Comparison of ENCODE assay signal across 10 mouse cellular contexts in genomic region chr16:96235366-96235970, GRCm38 (mm10). TPM values are rescaled to one million over a fixed set of nuclear protein-coding genes. Genes with fewer than 3 reads are reported as not detected.
DNase-seq lines count a peak whose midpoint lies in the region; ATAC-seq lines count a peak whose summit lies in the region.
"Had no signal": no experiment of that assay in that cellular context is flagged by ENCODE, and none has a peak within 500 bp of the region (broad histone marks: within the 10 kb centered on the region; RNA-seq: fewer than 3 reads in every experiment).

TSS of gene B3galt5 (plus strand) at chr16:96235801.

- H3K9ac ChIP-seq in embryonic facial prominence, embryonic 12.5 days: no peak within 1 kb of the TSS
- peak within 1 kb of the TSS; percentile 2; the same call in 1 of the 2 replicates for H3K9ac ChIP-seq in hindbrain, embryonic 16.5 days (ENCODE audit: low read depth, low read length)
- H3K9ac ChIP-seq in midbrain, embryonic 13.5 days (replicated peaks): no peak within 1 kb of the TSS
- H3K9ac ChIP-seq: neural tube, embryonic 12.5 days had no signal

- H3K4me3 ChIP-seq in embryonic facial prominence, embryonic 12.5 days: no peak within 1 kb of the TSS
- no peak within 1 kb of the TSS for H3K4me3 ChIP-seq in hindbrain, embryonic 16.5 days (ENCODE audit: low read length)
- H3K4me3 ChIP-seq in midbrain, embryonic 13.5 days (replicated peaks): no peak within 1 kb of the TSS
- H3K4me3 ChIP-seq: neural tube, embryonic 12.5 days had no signal

- no peaks in the 10 kb centered on the region for H3K4me1 ChIP-seq in embryonic facial prominence, embryonic 12.5 days
- H3K4me1 ChIP-seq in hindbrain, embryonic 16.5 days (ENCODE audit: control insufficient read depth, insufficient read depth, low read depth, low read length): peaks cover 2% of the 10 kb centered on the region
- peaks cover 8% of the 10 kb centered on the region for H3K4me1 ChIP-seq in midbrain, embryonic 13.5 days (replicated peaks)
- H3K4me1 ChIP-seq: neural tube, embryonic 12.5 days had no signal

- 0 out of 2 replicates have a peak within 1 kb of the TSS, but pooled peaks have one; percentile 9 for H3K4me2 ChIP-seq in embryonic facial prominence, embryonic 12.5 days (replicated peaks)
- H3K4me2 ChIP-seq in hindbrain, embryonic 16.5 days (ENCODE audit: low read length): peak within 1 kb of the TSS; percentile 25
- peak within 1 kb of the TSS; percentile 31; the same call in 1 of the 2 replicates for H3K4me2 ChIP-seq in midbrain, embryonic 13.5 days (replicated peaks)
- H3K4me2 ChIP-seq: neural tube, embryonic 12.5 days had no signal

- WGBS in embryonic facial prominence, embryonic 12.5 days: 51% methylated on average over 17 of the region's 17 CpGs
- WGBS in hindbrain, embryonic 16.5 days: 57% methylated on average over 17 of the region's 17 CpGs
- 56% methylated on average over 17 of the region's 17 CpGs for WGBS in midbrain, embryonic 13.5 days

- 0 out of 2 replicates have a peak within 1 kb of the TSS, but pooled peaks have one; percentile 31 for H3K27ac ChIP-seq in embryonic facial prominence, embryonic 12.5 days
- H3K27ac ChIP-seq in hindbrain, embryonic 16.5 days (ENCODE audit: low read depth, low read length): peak within 1 kb of the TSS; percentile 32
- H3K27ac ChIP-seq in midbrain, embryonic 13.5 days: peak within 1 kb of the TSS; percentile 25; the same call in 1 of the 2 replicates
- H3K27ac ChIP-seq: neural tube, embryonic 12.5 days had no signal

- H3K36me3 ChIP-seq in embryonic facial prominence, embryonic 12.5 days: no peaks in the 10 kb centered on the region
- no peaks in the 10 kb centered on the region for H3K36me3 ChIP-seq in hindbrain, embryonic 16.5 days (ENCODE audit: control insufficient read depth, insufficient read depth, low read length)
- H3K36me3 ChIP-seq in midbrain, embryonic 13.5 days: no peaks in the 10 kb centered on the region
- H3K36me3 ChIP-seq: neural tube, embryonic 12.5 days had no signal

- no peaks in the 10 kb centered on the region for H3K9me3 ChIP-seq in embryonic facial prominence, embryonic 12.5 days
- H3K9me3 ChIP-seq in hindbrain, embryonic 16.5 days (ENCODE audit: control insufficient read depth, low read length): no peaks in the 10 kb centered on the region
- H3K9me3 ChIP-seq in midbrain, embryonic 13.5 days: no peaks in the 10 kb centered on the region
- H3K9me3 ChIP-seq: neural tube, embryonic 12.5 days had no signal

- DNase-seq in layer of hippocampus, adult 11-12 months (ENCODE audit: low spot score): peak; percentile 17
- no peak for DNase-seq in layer of hippocampus, adult 9-11 months
- DNase-seq in gastrocnemius, postnatal 10 days: no peak
- no peak for DNase-seq in ovary, postnatal 36 days (ENCODE audit: low spot score)
- no peak for DNase-seq in thymus, postnatal 10 days (ENCODE audit: low spot score in 2 of 2)
- DNase-seq: thymus, adult 18-20 months had no signal

- no peak for ATAC-seq in embryonic facial prominence, embryonic 12.5 days (ENCODE audit: insufficient number of reproducible peaks, insufficient read depth, low FRiP score, low TSS enrichment)
- ATAC-seq in hindbrain, embryonic 16.5 days: peak; percentile 48
- ATAC-seq in midbrain, embryonic 13.5 days: peak; percentile 40; the same call in 1 of the 2 replicates

- H3K27me3 ChIP-seq in embryonic facial prominence, embryonic 12.5 days: no peaks in the 10 kb centered on the region
- H3K27me3 ChIP-seq in hindbrain, embryonic 16.5 days (replicated peaks; ENCODE audit: control insufficient read depth, insufficient read depth, low read length): no peaks in the 10 kb centered on the region
- no peaks in the 10 kb centered on the region for H3K27me3 ChIP-seq in midbrain, embryonic 13.5 days
- H3K27me3 ChIP-seq: neural tube, embryonic 12.5 days had no signal

RNA-seq across cellular contexts. Expression of gene B3galt5, which starts in this region (rescaled TPM):
- polyA plus RNA-seq in embryonic facial prominence, embryonic 12.5 days (2016; fragmentation: Nextera tagmentation; extraction: Ambion mirVana): 0.69 and 0.88 TPM in 2 replicates
- 6.0 and 6.4 TPM in 2 replicates for polyA plus RNA-seq in hindbrain, embryonic 16.5 days (2015; fragmentation: Nextera tagmentation; extraction: Ambion mirVana)
- 1.5 and 1.6 TPM in 2 replicates for polyA plus RNA-seq in midbrain, embryonic 13.5 days (2015; fragmentation: Nextera tagmentation; extraction: Ambion mirVana)
- under 1 TPM; 0.16 to 0.26 TPM for total RNA-seq in gastrocnemius, postnatal 10 days (2021)
